ENCODE assay signal across 30 mouse cellular contexts in genomic region chr1:80641832-80642231, GRCm38 (mm10).
DNase-seq lines count a peak whose midpoint lies in the region; ATAC-seq and TF ChIP-seq lines count a peak whose summit lies in the region.
"Had no signal": no experiment of that assay in that cellular context is flagged by ENCODE, and none has a peak within 500 bp of the region (broad histone marks: within the 10 kb centered on the region; RNA-seq: fewer than 3 reads in every experiment).

No protein-coding gene starts in this region.

- no peak for TF ChIP-seq CTCF in spleen, adult 2 months (IDR thresholded peaks at IDR 0.05; ENCODE audit: extremely low read depth, insufficient read depth, insufficient read length, insufficient replicate concordance)
- no peak for TF ChIP-seq CTCF in embryonic fibroblast, embryonic 13.5 days (IDR thresholded peaks at IDR 0.05; ENCODE audit: borderline replicate concordance, insufficient read depth, low read length)
- no peak for TF ChIP-seq CTCF in olfactory bulb, adult 2 months (IDR thresholded peaks at IDR 0.05; ENCODE audit: insufficient read depth, low read depth, low read length)

- no peaks in the 10 kb centered on the region for H3K27me3 ChIP-seq in spleen, adult 2 months (ENCODE audit: control insufficient read depth, insufficient read depth, low read length)
- H3K27me3 ChIP-seq: forebrain, embryonic 12.5 days; hindbrain, embryonic 15.5 days; intestine, embryonic 15.5 days; limb, embryonic 15.5 days; liver, embryonic 13.5 days; neural tube, embryonic 12.5 days had no signal

- WGBS in spleen, adult 2 months: 67% methylated on average over 3 of the region's 3 CpGs
- WGBS in olfactory bulb, adult 2 months: 45% methylated on average over 3 of the region's 3 CpGs

- peaks cover 49% of the 10 kb centered on the region for H3K4me1 ChIP-seq in spleen, adult 2 months (ENCODE audit: control insufficient read depth, insufficient read depth, insufficient read length)
- H3K4me1 ChIP-seq in embryonic fibroblast, embryonic 13.5 days (ENCODE audit: control insufficient read depth, insufficient read depth, low read length): peaks cover 9% of the 10 kb centered on the region
- no peaks in the 10 kb centered on the region for H3K4me1 ChIP-seq in olfactory bulb, adult 2 months (ENCODE audit: control insufficient read depth, insufficient read depth, low read length)
- H3K4me1 ChIP-seq: forebrain, embryonic 12.5 days; hindbrain, embryonic 10.5 days; hindbrain, embryonic 15.5 days; intestine, embryonic 15.5 days; limb, embryonic 10.5 days; liver, embryonic 13.5 days; neural tube, embryonic 12.5 days had no signal

- DNase-seq in spleen, adult 2 months (ENCODE audit: low read depth in 1 of 2, low spot score in 2 of 2): no peak
- no peak for DNase-seq in spleen, postnatal 36 days (ENCODE audit: low spot score in 2 of 2)
- DNase-seq in layer of hippocampus, adult 8-10 months (ENCODE audit: low spot score in 2 of 2): no peak
- DNase-seq in right cerebral cortex, postnatal 36 days (ENCODE audit: low spot score in 2 of 2): no peak
- no peak for DNase-seq in layer of hippocampus, adult 18-20 months (ENCODE audit: low spot score in 2 of 2)
- DNase-seq: adrenal gland, postnatal 14 days; cerebellum, adult 18-20 months; cerebellum, postnatal 10 days; heart, adult 2 months; heart, postnatal 14 days; kidney, adult 2 months; kidney, postnatal 36 days; liver, embryonic 13.5 days; lung, adult 18-20 months; lung, postnatal 4 days; thymus, adult 2 months; thymus, postnatal 36 days had no signal

- H3K36me3 ChIP-seq in spleen, adult 2 months (ENCODE audit: control insufficient read depth, insufficient read depth, low read length): peaks cover 23% of the 10 kb centered on the region
- H3K36me3 ChIP-seq: forebrain, embryonic 12.5 days; hindbrain, embryonic 10.5 days; hindbrain, embryonic 15.5 days; intestine, embryonic 15.5 days; limb, embryonic 10.5 days; limb, embryonic 15.5 days; liver, embryonic 13.5 days; neural tube, embryonic 12.5 days had no signal

- peak overlapping the region; percentile 70; the same call in 1 of the 2 replicates for H3K27ac ChIP-seq in spleen, adult 2 months (ENCODE audit: insufficient read depth, low read length)
- H3K27ac ChIP-seq in embryonic fibroblast, embryonic 13.5 days (ENCODE audit: insufficient read depth, low read length): peak overlapping the region; percentile 83
- 0 out of 2 replicates have a peak overlapping the region, but pooled peaks have one; percentile 60 for H3K27ac ChIP-seq in olfactory bulb, adult 2 months (ENCODE audit: insufficient read depth, low read depth, low read length)
- H3K27ac ChIP-seq: forebrain, embryonic 12.5 days; heart, adult 2 months; hindbrain, embryonic 10.5 days; hindbrain, embryonic 15.5 days; intestine, embryonic 15.5 days; limb, embryonic 10.5 days; limb, embryonic 15.5 days; liver, embryonic 13.5 days; neural tube, embryonic 12.5 days; stomach, postnatal 0 days had no signal

- H3K4me3 ChIP-seq in spleen, adult 2 months (ENCODE audit: extremely low read depth, insufficient read depth, insufficient read length): no peak overlapping the region
- H3K4me3 ChIP-seq in embryonic fibroblast, embryonic 13.5 days (ENCODE audit: insufficient read depth, low read length): no peak overlapping the region
- no peak overlapping the region for H3K4me3 ChIP-seq in olfactory bulb, adult 2 months (ENCODE audit: insufficient read depth, low read depth, low read length)
- H3K4me3 ChIP-seq: forebrain, embryonic 12.5 days; heart, adult 2 months; hindbrain, embryonic 10.5 days; hindbrain, embryonic 15.5 days; intestine, embryonic 15.5 days; limb, embryonic 10.5 days; limb, embryonic 15.5 days; liver, embryonic 13.5 days; neural tube, embryonic 12.5 days had no signal

- peak; percentile 17 for ATAC-seq in CD4-positive, CD25-positive, alpha-beta regulatory T cell, adult 4 months
- ATAC-seq: intestine, embryonic 15.5 days; lung, postnatal 0 days; midbrain, embryonic 16.5 days had no signal

- no peak for TF ChIP-seq POLR2A in spleen, adult 2 months (IDR thresholded peaks at IDR 0.05; ENCODE audit: low read depth, low read length)
- TF ChIP-seq POLR2A in embryonic fibroblast, embryonic 13.5 days (IDR thresholded peaks at IDR 0.05; ENCODE audit: low read depth, low read length): no peak
- no peak for TF ChIP-seq POLR2A in olfactory bulb, adult 2 months (IDR thresholded peaks at IDR 0.05; ENCODE audit: insufficient read depth, low read depth, low read length)
